Mouse (Mus musculus) olfactory bulb, adult 2 months (tissue): ENCODE data around the gene Gm6803. TPM values are rescaled to one million over a fixed set of nuclear protein-coding genes. Genes with fewer than 3 reads are reported as not detected.
"Not testable (repeated sequence)": the region's sequence is repeated elsewhere in the genome, so short reads cannot be mapped to it uniquely, and the experiment has no call there.

ENCODE experiments used
- H3K27ac ChIP-seq: fragments of 200-500 bp; 2 replicates; pipeline ENCODE4 v1.5.1; 2012; ENCODE audit warnings: low read depth, low read length; ENCODE audit not compliant: insufficient read depth
- H3K4me1 ChIP-seq: fragments of 200-500 bp; 2 replicates; pipeline ENCODE4 v1.6.1; 2012; ENCODE audit warnings: low read length; ENCODE audit not compliant: control insufficient read depth, insufficient read depth
- H3K4me3 ChIP-seq: fragments of 200-500 bp; 2 replicates; pipeline ENCODE4 v1.5.1; 2012; ENCODE audit warnings: mild to moderate bottlenecking, low read depth, low read length, moderate library complexity; ENCODE audit not compliant: insufficient read depth
- WGBS: fragments of 180-500 bp; shearing (Covaris S2); methylation state at CpG from one replicate; pipeline ENCODE4 v1.1.7; 2018; 5-methylcytosine and 5-hydroxymethylcytosine counted together
- polyA plus RNA-seq: library from polyadenylated mRNA; stranded (reverse); fragments of >200 nt; gene quantifications from 2 replicates; pipeline ENCODE4 v1.2.4, GENCODE M21; 2012; ENCODE audit warnings: low replicate concordance; ENCODE audit not compliant: missing spikeins, insufficient read depth, insufficient read length

Gm6803 gene
- polyA plus RNA-seq, result not detected in 2 replicates

GRCm38 (mm10) chr12:88018671-88019070 lies at the start of gene Gm6803:
TSS of gene Gm6803 (minus strand) at chr12:88018771.
- not testable (repeated sequence) for H3K4me3 ChIP-seq, H3K27ac ChIP-seq, H3K4me1 ChIP-seq
- WGBS, result 85% methylated on average over 2 of the region's 2 CpGs

GRCm38 (mm10) chr12:88045226-88045625 lies 26.7 kb upstream of the Gm6803 start:
- 47% methylated on average over 1 of the region's 1 CpGs for WGBS
- H3K4me1 ChIP-seq, H3K4me3 ChIP-seq, H3K27ac ChIP-seq: not testable (repeated sequence)

- H3K4me3 ChIP-seq, H3K27ac ChIP-seq, H3K4me1 ChIP-seq: not testable (repeated sequence)
- 97% methylated on average over 1 of the region's 1 CpGs for WGBS
Measured at GRCm38 (mm10) chr12:88039703-88040102, 21.1 kb upstream of the Gm6803 start.

- not testable (repeated sequence) for H3K27ac ChIP-seq, H3K4me3 ChIP-seq, H3K4me1 ChIP-seq
Measured at GRCm38 (mm10) chr12:88039062-88039461, 20.5 kb upstream of the Gm6803 start.

GRCm38 (mm10) chr12:88032250-88032649 lies 13.7 kb upstream of the Gm6803 start:
- not testable (repeated sequence) for H3K4me3 ChIP-seq, H3K4me1 ChIP-seq

GRCm38 (mm10) chr12:88026704-88027103 lies 8.1 kb upstream of the Gm6803 start, which contains the start of gene Gm2056:
TSS of gene Gm2056 (plus strand) at chr12:88027004.
- not testable (repeated sequence) for H3K27ac ChIP-seq, H3K4me3 ChIP-seq, H3K4me1 ChIP-seq
- 85% methylated on average over 1 of the region's 1 CpGs for WGBS

More at GRCm38 (mm10) chr12:88032250-88032649, 13.7 kb upstream of the Gm6803 start:
- WGBS, result 91% methylated on average over 5 of the region's 5 CpGs
- not testable (repeated sequence) for H3K27ac ChIP-seq

GRCm38 (mm10) chr12:88011548-88011947 lies 7.0 kb downstream of the Gm6803 start, which contains the start of gene Gm2075:
TSS of gene Gm2075 (plus strand) at chr12:88011848.
- H3K4me3 ChIP-seq, H3K27ac ChIP-seq, H3K4me1 ChIP-seq: not testable (repeated sequence)
- no CpG with 5 or more reads among the region's 1 CpGs for WGBS

GRCm38 (mm10) chr12:88004118-88004517 lies 14.5 kb downstream of the Gm6803 start:
- WGBS, result 63% methylated on average over 3 of the region's 3 CpGs
- H3K4me1 ChIP-seq, H3K27ac ChIP-seq, H3K4me3 ChIP-seq: not testable (repeated sequence)

GRCm38 (mm10) chr12:87984000-87984399 lies 34.6 kb downstream of the Gm6803 start:
- H3K4me1 ChIP-seq, H3K27ac ChIP-seq, H3K4me3 ChIP-seq: not testable (repeated sequence)

Other genes with a start within 250 kb of the Gm6803 start
- not detected in 2 replicates for gene Gm21319, start 243.0 kb downstream of the Gm6803 start, polyA plus RNA-seq
- not detected in 2 replicates for gene Gm21936, start 223.3 kb downstream of the Gm6803 start, polyA plus RNA-seq
- gene BB287469, start 202.2 kb downstream of the Gm6803 start, polyA plus RNA-seq, result not detected in 2 replicates
- not detected in 2 replicates for gene Gm2001, start 176.4 kb downstream of the Gm6803 start, polyA plus RNA-seq
- gene Gm2016, start 144.7 kb downstream of the Gm6803 start, polyA plus RNA-seq, result not detected in 2 replicates
- not detected in 2 replicates for gene Gm2022, start 123.4 kb downstream of the Gm6803 start, polyA plus RNA-seq
- gene Gm2035, start 98.9 kb downstream of the Gm6803 start, polyA plus RNA-seq, result not detected in 2 replicates
- not detected in 2 replicates for gene Gm2042, start 64.7 kb downstream of the Gm6803 start, polyA plus RNA-seq
- not detected in 2 replicates for gene Gm2075, start 6.9 kb downstream of the Gm6803 start, polyA plus RNA-seq
- not detected in 2 replicates for gene Gm2056, start 8.2 kb upstream of the Gm6803 start, polyA plus RNA-seq
- not detected in 2 replicates for gene Gm16368, start 64.9 kb upstream of the Gm6803 start, polyA plus RNA-seq
- not detected in 2 replicates for gene Gm10436, start 163.3 kb upstream of the Gm6803 start, polyA plus RNA-seq
- gene Gm8332, start 231.3 kb upstream of the Gm6803 start, polyA plus RNA-seq, result not detected in 2 replicates